Mouse (Mus musculus): ENCODE data around the gene Rps27l.

Gene Rps27l

GRCm38 (mm10) chr9:66978468-66978867 lies 32.6 kb downstream of the Rps27l start:
- peak; percentile 50 for DNase-seq (ENCODE audit: extremely low read depth, low read depth)

GRCm38 (mm10) chr9:66980458-66980857 lies 34.6 kb downstream of the Rps27l start:
- peak; percentile 71 for DNase-seq (ENCODE audit: extremely low read depth, low read depth)

GRCm38 (mm10) chr9:66982085-66982484 lies 36.2 kb downstream of the Rps27l start:
- no peak for DNase-seq (ENCODE audit: extremely low read depth, low read depth)

GRCm38 (mm10) chr9:66985377-66985776 lies 39.5 kb downstream of the Rps27l start:
- no peak for DNase-seq (ENCODE audit: extremely low read depth, low read depth)

- no peak for DNase-seq (ENCODE audit: extremely low read depth, low read depth)
Measured at GRCm38 (mm10) chr9:66988198-66988887, 42.5 kb downstream of the Rps27l start.

GRCm38 (mm10) chr9:66988888-66989414 lies 43.1 kb downstream of the Rps27l start:
- DNase-seq (ENCODE audit: extremely low read depth, low read depth): no peak

GRCm38 (mm10) chr9:66989581-66989980 lies 43.7 kb downstream of the Rps27l start:
- DNase-seq (ENCODE audit: extremely low read depth, low read depth): no peak

- DNase-seq (ENCODE audit: extremely low read depth, low read depth): no peak
Measured at GRCm38 (mm10) chr9:66990046-66990445, 44.2 kb downstream of the Rps27l start.

GRCm38 (mm10) chr9:66991021-66991749 lies 45.3 kb downstream of the Rps27l start:
- DNase-seq (ENCODE audit: extremely low read depth, low read depth): peak; percentile 74

- DNase-seq (ENCODE audit: extremely low read depth, low read depth): peak; percentile 75
Measured at GRCm38 (mm10) chr9:66991750-66992410, 46.0 kb downstream of the Rps27l start.

Measured in MEL-GATA-1-ER (cell line).